Mouse (Mus musculus) c-Kit-negative CD71-positive TER-119-positive erythroid progenitor cells, embryonic 14.5 days (primary cell): ENCODE data around the gene Npas3.

ENCODE experiments used
- DNase-seq: peaks from one replicate; pipeline ENCODE4 v3.0.0-alpha.2; 2013; ENCODE audit warnings: low read depth, low spot score

The Npas3 gene

DNA sequence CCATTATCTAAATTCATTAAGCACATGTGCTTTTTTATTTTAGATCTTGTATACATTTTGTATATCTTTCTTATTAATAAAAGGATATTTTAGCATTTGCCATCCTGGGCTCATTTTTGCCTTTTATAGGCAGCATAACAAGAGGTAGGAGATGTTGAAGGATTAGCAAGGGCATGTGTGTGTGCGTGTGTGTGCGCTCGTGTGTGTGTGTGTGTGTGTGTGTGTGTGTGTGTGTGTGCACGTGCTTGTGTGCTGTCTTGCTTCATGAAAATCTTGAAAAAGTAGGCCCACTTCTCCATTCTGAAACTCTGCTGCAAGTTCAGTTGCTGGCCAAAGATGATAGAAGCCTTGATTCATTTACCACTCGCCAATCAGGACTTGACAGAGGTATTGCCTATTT, 338.8 kb downstream of the Npas3 start:
- DNase-seq: no peak

DNA sequence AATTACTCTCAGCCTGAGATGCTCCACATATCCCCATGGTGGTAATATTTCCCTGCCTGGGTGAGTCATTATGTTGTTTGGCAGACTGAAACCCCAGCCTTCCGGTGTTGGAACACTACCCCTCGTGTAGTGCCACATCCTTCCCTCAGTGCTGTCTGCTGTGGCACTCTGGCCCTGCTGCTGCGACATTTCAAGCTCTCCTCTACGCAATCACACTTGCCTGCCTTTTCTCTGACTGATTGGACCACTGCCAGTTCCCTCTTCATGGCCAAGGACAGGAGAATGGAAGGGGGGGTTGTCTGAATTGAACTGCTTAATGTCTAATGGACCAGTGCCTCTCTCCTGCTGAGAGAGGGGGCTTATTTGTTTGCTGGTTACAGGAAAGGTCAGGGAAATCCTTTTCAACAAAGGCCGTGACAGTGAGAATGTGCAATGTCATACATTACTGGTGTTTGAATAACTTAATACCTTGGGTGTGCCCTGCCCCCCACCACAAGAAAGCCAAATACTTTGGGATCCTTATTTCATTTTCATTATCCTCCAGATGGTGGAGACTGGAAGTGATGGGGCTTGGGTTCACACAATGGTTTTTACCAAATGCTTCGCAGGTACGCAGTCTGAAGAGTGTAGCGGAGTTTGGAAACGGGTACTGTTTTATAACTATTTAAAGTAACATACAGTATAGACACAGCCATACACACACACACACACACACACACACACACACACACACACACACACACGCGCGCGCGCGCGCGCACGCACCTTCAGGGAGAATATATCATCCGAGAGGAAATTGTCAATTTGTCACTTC, 339.4 kb downstream of the Npas3 start:
- DNase-seq: no peak

DNA sequence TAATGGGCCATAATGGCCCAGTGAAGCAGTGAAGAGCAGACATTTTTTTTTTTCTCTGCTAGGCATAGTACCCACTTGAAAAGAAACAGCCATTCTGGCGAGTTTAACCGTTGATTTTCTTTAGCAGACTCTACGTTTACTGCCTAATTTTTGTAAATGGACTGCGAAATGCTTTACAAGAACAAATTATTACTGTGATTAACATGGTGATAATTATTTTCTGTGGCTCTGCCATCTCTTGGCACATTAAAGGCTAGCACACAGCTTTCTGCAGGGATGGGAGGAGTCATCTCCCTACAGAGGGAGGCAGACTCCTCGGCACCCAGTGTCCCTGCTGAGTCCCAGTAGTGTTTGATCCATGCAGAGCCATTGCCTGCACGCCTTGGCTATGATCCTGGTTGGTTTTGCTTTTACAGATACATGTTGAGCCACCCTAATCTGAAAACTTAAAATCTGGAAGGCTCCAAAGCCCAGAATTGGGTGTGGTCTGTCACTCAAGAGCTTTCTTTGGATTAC, 341.0 kb downstream of the Npas3 start:
- no peak for DNase-seq

DNA sequence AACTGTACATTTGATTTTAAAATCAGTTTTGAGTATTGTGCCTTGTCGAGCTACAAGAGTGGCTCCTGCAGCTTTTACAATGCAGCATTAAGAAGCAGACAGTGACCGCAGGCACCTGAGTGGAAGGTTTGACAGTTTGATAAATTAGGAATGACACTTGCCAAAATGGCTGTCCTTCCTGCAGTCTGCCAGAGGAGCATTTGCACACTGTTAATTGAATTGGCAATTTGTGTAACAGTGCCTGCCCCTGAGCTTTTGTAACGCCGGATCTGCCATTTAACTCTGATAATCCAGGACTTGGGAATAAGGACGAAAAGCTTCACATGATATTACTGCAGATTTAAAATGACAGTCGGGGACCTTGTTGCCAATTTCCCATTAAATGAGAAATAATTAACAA, 357.2 kb downstream of the Npas3 start:
- no peak for DNase-seq

DNA sequence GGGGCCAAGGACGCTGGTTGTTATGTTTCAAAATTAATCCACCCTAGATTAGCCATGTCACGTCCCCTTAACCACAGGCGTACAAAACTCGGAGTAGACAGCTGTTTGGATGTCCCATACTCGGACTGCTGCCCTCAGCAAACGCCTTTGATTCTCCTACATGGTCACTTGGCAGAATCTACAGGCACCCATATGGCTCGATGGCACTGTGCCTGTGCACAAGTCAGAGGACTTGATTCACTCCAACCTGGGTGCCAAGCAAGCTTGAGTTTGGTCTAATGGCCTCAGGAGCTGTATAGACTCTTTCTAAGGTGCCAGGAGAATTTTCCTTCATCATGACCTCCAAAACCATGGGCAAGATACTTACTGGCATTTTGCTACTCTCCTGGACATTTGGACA, 363.6 kb downstream of the Npas3 start:
- DNase-seq: no peak

DNA sequence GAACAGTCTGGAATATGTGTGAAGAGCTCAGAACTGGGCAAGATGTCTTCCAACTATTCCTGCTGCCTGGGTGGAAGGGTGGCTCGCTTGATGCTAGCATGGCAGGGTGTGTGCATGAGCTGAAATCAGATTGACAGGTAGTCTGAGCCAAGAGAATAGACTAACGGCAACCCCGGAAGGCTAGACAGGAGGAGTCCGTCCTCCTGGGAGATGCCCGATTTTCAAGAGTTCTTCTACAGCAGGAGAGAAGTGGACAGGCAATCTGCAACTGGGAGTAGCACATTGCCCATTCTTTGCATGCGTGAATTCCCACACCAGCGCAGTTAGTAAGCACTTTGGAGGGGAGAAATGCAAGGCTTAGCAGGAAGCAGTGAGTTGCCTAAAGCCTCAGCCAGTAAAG, 372.8 kb downstream of the Npas3 start:
- no peak for DNase-seq

DNA sequence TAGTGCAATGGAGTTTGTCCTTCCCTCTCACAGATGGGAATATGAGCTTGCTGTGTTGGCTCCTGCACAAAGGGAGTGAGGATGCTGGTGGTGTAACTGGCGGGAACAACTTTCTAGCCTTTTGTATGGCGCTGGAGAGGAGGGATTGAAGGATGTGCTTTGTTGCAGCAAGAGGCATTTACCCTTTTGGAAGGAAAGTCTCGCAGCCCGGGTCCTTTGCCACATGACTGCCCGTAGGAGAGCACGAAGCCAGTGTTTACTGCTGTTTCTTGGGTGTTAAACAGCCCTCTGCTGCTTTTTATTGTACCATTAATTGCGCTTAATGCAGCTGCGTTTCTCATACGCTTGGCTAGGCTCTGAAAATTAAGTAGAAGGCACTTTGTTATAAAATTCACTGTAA, 375.3 kb downstream of the Npas3 start:
- DNase-seq: no peak

DNA sequence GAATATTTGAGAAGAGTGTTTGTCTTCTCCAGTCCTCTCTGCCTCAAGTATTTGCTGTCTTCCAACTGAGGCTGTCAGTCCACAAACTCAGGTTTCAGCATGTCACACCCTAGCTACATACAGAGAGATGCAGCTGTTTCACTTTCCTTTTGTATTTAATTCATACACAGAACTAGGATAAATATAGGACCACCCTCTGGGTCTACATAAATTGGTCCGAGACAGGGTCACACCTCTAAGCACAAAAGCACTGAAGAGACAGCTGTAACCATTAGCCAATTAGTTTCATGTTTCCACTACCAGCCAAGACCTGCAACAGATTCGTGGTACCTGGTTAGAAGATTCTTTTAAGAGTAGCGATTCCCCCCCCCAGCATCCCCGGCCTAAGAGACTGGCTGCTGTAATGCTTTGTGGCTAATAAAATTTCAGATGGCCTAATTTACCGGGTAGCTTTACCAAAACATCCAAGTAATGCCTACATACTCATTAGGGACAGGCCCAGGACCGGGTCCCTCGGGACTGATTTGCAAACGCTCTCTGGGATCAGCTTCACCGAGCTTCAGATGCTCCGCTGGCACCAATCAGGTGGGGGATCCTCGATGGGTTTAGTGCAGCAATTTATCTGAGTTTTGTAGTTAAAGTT, 376.0 kb downstream of the Npas3 start:
- DNase-seq: no peak

DNA sequence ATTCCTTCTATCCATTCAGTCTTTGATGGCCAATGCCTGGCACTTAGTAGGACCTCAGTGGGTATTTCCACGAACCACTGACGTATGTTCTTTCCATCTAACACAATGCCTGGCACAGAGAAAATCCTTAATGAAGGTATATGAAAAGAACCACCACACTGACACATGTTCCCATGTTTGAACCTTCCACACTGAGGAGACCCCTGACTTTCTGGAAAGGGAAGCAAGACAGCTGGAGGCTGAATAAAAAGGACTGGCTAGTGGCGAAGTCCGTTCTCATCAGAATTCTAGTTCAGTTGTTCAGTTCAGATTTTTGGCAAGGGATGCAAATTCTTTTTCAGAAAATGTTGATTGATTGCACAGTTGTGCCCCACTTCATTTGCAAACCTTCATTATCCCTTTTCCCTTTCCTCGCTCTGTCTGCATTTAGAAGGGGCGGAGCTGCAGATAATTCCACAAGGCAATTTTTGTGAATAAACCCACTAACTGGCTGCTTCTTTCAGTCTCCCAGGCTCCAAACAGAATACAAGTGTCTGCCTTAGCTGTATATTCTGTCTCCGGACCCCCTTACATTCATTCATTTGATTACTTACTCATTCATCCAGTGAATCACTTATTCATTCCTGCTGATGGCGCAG, 381.1 kb downstream of the Npas3 start:
- DNase-seq: no peak

DNA sequence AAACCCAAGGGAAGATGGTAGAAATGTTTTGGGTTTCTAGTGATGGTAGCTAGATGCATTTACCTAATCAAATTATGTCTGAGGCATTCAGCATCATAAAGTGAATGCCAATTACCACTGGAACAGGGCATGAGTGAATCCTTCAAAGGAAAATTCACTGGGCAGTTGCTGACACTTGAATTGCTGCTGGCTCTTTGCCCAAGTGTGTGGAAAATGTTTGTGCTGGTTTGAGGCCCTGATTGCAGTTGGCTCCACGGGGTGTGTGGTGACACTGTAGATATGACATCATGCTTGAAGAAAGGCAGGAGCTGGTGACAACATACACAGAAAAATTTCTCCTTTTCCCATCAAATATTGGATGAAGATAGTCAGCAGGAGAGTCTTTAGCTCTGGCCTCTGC, 382.1 kb downstream of the Npas3 start:
- no peak for DNase-seq

DNA sequence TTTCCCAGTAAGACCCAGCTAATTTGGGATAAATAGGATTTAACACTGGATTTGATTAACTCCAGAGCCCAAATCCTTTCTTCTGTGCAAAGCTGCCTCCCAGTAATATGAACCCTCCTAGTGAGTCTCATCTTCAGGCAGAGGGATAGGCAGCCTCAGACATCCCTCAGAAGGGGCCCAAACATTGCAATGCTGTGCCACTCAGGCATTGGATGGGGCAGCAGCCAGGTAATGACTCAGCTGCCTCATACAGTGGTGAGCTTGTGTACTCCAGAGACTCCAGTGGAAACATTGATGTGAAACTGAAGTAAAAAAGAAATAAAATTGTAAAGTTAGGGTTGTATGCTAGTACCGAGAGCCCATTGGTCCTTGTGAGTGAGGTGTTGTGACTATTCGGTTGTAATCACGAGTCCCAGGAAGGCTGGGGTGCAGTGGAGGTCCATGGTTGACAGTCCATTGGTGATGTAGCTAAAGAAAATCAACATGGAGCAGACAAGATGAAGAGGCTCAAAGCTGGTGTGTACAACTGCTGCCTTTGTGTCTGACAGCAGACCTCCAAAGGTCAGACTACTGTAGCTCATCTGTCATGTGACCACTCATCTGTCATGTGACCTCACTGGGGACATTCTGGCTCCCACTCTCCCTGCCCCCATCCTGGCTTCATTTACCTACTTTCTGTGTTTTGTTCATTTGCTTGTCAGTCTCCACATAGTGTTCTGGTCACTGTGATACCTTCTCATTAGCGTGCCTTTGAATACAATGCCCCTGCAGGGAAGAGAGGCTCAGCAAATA, 383.0 kb downstream of the Npas3 start:
- no peak for DNase-seq

DNA sequence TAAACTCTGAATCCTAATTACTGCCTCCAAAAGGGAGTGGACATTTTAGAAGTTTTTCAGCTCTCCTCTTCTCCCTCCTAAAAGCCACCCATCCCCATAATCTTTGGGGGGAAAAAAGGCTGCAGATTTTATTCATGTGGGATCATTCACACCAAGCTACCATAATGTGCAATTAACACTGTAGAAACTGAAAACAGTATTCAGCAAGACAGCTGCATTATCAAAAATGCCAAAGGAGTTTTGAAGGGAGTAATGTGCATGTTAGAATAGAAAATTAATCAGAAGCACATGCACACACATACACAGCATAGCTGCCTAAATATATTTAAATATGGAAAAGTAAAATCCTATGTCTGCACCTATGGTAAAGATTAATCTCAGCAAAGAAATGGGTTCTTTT, 390.1 kb downstream of the Npas3 start:
- DNase-seq: no peak

DNA sequence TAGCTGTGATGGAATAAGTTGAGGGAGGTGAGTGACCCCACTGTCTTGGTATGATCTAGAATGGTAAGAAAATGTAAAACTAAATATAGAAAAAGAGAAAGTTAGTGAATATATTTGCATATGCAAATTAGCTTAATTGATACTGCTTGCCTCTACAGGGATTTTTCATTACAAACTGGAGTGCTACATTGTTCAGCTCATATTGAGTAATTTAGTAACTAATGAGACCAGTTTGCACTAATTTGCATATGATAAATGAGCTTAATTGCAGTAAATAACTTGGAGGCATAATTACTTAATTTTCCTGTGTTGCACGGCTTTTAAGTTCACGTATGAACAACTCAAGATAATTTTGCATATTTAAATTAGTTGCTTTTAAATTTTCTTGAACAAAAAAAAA, 398.8 kb downstream of the Npas3 start:
- DNase-seq: no peak

DNA sequence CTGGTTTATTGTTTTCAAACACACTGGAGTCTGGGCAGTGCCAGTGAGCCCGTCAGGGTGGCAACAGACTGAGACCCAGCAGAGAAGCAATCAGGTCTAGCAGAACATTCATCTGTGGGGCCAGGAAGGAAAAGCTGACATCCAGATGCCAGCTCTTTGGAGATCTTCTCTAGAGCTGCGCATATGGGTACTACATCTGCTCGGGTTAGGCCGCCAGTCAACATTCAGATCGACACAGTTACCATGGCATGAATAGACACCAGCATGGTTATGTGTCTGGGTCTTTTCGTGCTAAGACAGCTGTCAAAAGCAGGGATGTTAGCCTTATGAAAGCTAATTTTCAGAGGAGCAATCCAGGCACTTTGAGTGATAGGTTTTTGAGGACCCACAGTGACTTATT, 407.8 kb downstream of the Npas3 start:
- DNase-seq: no peak

DNA sequence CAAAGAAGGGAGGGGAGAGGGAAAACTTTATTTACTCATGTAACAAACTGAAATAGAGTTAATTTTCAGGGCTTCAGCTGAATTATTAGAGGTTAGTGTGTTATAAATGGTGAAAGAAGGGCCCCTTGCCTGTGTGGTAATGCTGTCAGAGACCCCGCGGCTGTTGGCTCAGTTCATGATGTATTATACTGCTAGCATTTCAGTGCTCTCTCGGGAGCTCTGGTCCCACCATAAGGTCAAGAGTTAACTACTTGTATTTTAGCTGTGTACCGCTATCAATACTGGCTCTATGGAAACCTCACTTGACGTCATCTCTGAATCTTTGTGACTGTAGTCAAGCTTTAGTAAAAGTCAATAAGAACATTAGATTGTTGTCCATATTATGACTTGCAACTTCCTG, 415.6 kb downstream of the Npas3 start:
- no peak for DNase-seq

DNA sequence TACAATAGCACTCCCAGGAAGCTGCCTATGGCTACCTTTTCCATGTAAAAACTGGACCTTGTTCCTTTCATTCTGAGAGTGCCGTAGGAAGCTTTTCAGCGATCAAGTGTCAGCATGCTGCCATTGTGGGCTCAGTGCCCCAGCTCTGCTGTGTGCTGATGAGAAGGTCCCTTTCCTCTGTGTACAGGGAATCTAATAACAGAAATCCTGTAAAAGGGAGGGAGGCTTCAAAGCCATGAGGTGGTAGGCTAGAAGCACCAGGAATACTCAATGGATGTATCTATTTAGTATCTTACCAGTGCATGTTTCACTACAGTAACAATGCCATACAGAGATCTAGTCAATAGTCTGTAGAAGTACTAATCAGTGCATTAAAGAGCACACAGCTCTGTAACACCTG, 423.4 kb downstream of the Npas3 start:
- DNase-seq: no peak

DNA sequence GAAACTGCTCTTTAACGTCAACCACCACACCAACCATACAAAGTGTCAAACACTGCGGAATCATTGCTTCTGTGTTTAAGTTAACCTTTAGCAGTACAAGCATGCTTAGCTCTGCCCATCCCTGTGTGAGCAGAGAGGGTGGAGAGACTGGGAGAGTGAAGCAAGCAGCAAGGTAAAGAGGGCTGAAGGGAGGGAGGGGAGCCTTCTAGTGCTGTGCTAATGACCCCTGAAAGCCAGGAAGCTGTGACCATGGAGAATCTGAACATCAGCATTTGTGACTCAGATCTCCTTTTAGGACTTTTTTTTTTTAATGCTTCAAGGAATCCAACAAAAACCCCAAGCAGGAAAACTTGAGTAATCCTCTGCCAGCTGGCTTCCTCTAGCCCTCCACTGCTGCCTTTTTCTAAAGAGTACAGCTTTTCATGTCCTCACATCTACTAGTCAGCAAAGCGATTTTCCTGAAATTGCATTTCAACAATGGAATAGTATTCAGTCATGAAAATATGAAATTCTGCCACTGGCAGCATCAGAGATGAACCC, 428.7 kb downstream of the Npas3 start:
- no peak for DNase-seq

DNA sequence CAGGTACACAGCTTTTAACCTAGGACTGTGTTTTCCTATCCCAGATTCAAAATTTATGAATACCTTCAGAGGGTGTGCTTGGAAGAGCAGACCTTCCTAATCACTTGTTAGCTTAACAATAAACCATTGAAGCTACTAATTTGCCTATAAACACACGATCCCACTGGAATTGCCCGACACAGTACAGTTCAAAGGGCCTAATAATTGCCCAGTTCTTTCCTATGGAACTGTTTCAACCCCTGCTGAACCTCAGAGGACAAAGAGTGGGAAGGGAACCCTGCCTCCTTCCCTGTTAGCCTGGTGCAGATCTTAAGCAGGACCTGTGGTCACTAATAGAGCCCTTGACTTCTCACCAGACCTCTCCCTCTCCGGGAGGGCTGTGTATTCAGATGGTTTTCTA, 429.7 kb downstream of the Npas3 start:
- DNase-seq: no peak

DNA sequence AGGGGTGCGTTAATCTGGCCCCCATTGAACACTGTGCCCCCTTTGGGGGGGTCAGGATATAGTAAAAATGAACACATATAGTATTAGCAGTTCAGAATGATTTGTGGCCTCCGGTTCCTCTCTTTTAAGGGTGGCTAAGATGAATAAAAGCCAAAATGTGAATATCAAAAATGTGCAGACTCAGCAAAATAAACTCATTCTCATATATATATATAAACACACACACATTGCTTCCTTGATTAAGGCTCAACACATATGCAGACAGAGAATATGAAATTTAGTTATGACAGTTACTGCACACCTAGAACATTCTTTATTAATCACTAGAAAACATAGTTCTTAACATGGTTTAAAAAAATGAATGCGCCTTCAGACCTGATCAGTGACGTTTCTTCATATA, 430.7 kb downstream of the Npas3 start:
- no peak for DNase-seq

DNA sequence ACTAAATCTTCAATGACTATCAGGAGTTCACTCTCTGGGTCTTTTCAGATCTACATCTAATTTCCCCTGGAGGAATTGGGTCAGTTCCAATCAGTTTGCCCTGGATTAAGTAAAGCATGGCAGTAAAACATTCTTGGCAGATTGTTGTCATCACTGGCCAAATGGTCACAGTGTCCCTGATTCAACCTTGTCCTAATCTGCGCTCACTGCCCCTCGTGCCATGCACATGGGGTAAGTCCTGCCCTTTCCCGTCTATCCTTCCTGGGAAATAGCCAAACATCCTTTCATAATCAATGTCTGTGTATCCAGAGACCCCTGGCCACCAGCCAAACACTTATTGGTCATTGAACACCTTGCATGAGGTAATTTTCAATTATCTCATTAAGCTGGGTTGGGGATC, 432.0 kb downstream of the Npas3 start:
- DNase-seq: no peak

DNA sequence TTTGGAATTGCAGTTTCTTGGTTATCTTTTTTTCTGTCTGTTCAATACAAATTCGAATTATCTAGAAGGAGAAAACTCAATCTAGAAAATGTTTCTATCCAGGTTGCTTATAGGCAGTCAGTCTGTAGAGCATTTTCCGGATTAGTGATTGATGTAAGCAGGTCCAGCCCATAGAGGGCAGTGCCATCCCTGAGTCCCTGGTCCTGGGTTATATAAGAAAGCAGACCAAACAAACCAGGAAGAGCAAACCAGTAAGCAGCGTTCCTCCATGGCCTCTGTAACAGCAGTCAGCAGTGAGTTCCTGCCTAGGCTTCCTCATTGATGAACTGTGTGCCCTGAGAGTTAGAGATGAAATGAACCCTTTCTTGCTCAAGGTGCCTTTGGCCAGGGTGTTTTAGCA, 433.6 kb downstream of the Npas3 start:
- DNase-seq: no peak

DNA sequence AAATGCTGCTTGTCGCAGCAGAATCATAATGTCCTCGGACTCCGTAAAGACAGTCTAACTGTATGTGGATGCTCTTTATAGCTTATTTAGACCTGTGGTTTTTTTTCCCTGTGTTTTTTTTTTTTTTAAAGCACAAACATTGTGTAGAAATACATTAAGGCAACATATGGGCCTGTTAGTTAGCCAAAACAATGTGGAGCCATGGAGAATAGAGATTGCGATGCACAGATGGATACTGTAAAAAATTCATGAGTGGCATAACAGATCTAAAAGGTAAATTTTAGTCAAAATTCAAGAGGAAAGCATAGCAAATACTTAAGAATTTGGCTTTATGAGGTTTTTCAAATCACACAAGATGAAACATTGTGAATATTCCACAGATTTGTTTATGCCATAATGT, 444.0 kb downstream of the Npas3 start:
- no peak for DNase-seq
